Mouse (Mus musculus): ENCODE results near the gene Slc22a15.
A peak's percentile ranks its signal among the peaks of the same experiment; 100 is the strongest.

Slc22a15 gene

DNA sequence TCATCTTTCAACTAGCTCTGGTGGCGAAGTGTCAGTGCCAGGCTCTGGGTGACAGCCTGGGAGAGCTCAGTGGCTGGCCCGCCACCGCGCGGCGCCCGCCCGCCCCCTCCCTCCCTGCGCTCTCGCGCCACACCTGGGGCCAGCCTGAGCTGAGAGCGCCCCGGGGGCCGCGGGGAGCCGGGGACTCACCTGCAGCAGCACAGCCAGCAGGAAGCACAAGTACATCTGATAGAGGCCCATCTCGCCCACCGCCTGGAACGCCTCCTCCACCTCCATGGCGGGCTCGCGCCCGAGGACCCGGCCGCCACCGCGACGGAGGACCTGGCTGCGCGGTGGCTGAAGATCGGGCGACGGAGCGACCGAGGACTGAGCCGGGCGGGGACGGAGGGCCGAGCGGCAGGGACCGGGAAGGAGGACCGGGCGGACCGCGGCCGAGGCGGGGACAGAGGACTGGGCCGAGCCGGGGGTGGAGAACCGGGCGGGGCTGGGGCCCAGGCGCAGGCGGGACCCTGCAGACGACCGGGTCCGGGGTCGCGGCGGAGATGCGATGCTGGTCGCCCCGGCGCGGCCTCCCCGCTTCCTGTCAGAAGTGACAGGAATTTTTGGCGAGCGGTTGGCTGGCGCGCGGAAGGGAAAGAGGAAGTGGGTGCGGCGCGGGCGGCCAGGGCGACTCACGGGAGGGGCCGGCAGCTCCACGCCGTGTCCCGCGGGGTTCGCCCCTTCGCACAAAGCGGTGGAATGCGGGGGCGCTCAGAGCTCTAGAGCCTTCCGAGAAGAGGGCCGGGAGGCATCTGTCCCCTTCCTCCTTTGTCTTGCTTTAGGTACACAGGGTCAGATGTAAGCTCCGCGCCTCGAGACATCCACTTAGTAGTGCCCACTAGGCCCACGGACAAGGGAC lies at the start of gene Slc22a15:
Gene Slc22a15 (minus strand): TSS at position 611 of the 898 bp plus-strand sequence.
- peak; percentile 85 for ATAC-seq (ENCODE audit: low TSS enrichment)

DNA sequence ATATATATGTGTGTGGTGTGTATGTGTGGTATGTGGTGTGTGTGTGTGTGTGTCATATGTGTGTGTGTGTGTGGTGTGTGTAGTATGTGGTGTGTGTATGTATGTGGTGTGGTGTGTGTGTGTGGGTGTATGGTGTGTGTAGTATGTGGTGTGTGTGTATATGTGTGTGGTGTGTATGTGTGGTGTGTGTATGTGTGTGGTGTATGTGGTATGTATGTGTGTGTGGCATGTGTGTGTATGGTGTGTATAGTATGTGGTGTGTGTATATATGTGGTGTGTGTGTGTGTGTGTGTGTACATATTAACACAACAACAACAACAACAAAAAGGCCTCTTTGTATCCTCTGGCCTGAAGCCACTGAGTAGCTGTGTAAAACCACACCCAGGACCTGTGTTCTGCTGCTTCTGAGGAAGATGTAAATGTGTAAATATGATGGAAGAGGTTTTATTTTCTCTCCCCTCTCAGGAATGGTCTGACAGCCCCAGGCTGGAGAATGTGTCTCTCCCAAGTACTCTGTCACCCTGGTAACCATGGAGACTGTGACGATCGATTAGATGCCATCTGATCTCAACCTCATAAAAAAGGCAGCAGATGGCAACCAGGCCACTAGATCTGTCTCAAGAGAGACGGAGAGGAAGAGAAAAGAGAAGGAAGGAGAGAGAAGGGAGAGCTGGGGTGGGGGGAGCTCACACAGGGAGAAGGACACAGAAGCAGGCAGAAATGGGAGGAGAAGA lies 42.7 kb upstream of the Slc22a15 start:
- no peak for ATAC-seq (ENCODE audit: low TSS enrichment)

DNA sequence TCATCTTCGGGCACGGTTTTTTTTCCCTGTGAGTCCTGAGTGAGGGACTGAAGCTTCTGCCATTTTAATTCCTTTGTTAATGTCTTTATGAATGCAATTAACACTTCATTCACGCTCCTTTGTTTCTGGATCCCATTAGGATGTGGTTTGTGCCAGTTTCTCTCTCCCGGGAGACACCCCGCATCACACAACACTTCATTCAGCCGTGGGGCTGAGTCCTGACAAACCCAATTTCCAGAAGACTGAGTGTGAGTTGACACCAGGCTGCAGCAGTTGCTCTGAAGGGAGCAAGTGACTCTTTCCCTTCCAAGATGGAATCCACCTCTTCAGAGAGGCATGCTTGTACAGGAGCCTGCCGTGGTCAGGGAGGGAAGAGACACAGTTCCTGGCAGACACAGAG lies 40.1 kb upstream of the Slc22a15 start:
- ATAC-seq (ENCODE audit: low TSS enrichment) = no peak

DNA sequence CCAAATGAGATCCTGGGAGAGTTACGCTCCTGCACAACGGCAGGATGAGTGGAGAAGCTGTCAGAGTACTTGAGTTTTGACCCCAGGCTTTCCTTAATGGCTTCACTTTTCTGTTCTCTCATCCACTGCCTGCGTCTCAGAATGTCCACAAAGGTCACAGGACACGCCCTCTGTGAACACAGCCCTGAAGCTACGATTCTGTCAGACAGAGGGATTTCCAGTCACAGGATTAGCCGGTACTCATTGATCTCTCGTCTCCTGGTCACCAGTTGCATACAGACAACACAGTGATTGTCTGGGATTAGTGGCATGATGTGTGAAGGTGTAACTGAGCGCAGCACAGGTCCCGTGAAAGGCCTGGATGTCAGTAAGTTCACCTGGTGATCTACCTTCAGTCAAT lies 39.2 kb upstream of the Slc22a15 start:
- ATAC-seq (ENCODE audit: low TSS enrichment) = no peak

DNA sequence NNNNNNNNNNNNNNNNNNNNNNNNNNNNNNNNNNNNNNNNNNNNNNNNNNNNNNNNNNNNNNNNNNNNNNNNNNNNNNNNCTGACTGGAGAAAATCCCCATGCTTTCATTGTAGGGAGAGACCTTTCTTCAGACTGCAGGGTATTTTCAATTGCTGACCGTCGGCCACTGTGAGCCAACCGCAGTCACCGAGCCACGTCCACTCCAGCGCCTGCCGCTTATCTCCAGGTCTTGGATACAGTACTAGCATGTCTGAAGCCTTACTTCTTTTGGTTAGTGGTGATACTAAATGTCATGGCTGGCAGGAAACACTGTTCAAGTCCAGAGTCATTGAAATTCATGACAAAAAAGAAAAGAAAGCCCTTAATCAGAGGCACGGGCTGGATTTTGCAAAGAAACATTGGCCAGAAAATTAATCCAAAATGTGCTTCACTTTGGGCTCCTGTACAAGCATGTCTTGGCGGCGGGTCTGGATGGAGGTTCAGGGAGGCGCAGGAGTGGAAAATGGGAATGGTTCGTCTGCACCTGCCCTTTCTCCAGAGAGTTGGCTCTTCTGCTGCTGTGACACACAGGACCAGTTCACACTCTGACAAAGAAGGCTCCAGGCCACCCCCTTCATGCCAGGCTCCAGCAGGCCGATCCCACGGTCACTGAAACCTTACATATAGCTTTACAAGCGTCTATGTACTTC lies 37.0 kb upstream of the Slc22a15 start:
- ATAC-seq (ENCODE audit: low TSS enrichment) = no peak

DNA sequence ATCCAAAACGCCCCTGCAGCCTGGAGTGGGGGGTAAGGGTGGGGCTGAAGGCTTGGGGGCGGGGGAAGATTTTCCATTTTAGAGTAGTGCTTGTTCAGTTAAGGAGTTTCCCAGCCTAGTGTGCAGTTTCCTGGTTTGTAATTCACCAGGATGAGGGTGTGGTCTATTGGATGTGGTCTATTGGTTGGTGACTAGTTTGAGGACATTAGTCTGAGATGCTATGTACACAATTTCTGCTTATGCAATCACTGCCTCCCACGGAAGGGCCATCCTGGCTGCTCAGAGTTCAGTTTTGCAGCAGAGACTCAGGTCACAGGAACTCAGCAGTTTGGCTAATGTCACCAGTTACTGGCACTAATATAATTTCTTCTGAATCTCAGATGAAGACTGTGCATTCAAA lies 33.8 kb upstream of the Slc22a15 start:
- ATAC-seq (ENCODE audit: low TSS enrichment) = no peak

DNA sequence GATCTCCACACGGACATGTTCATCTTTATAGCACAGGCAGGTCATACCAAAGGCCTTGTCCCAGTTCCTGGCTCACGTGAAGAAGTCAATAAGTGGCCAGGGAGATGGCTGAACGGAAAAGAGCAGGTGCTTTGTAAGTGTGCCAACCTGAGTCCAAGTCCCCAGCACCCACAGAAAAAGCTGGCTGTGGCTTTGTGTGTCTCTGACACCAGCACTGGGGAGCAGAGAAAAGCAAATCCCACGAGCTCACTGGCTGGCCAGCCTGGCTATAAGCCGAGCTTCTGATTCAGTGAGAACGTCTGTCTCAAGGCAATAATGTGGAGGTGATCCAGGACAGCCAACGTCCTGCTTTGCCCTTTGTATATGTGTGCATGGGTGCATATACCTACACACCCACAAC lies 29.3 kb upstream of the Slc22a15 start:
- ATAC-seq (ENCODE audit: low TSS enrichment) = no peak

DNA sequence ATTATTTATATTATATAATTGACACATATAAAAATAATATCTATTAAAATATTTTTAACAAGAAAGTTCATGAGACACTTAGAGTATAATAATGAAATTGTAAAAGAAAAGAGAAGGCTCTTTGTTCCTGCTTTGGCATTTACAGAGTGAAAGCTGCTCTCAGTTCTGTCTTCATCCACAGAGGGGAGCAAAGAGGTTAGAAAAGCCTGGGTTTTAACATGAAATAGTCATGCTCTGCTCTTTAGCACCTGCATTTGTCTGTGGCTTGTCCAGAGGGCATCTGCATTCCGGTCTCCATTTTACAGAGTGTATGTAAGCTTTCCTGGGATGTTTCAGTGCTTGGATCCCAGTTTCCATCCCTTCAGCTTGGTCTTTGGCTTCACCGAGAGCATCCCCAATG lies 28.3 kb upstream of the Slc22a15 start:
- no peak for ATAC-seq (ENCODE audit: low TSS enrichment)

DNA sequence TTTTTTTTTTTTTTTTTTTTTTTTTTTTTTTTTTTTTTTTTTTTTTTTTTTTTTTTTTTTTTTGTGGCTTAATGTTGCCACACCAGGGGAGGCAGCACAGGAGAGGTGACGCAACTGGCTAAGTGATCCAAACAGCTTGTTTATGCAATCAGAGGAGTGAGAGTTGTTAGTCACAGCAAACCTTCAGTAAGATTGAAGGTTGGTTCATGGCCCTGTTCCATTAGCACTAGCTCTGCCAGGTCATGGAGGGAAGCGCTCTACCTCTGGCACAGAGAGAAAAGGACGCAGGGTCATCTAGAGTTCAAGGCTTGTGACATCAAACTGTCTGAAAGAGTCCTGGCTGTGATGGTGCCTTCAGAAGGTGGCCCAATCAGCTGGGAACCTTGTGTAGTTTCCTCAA lies 24.3 kb upstream of the Slc22a15 start:
- ATAC-seq (ENCODE audit: low TSS enrichment) = no peak

DNA sequence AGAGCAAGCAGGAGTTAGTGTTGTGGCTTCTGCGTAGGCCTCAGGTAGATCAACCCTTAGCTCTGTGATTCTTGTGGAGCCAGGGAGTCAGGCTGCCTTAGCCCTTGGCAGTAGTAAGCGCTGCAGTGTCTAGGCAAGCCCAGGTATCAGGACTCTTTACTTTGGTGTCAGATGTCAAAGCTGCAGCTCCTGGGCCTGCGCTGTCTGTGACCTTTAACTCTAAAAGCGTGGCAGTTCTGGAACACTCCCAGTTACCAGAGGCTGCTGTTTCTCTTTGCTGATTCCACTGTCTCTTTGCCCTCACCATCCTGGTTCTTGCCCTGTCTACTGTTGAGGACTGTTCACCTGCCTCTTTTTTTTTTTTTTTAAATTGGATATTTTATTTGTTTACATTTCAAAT lies 23.0 kb upstream of the Slc22a15 start:
- no peak for ATAC-seq (ENCODE audit: low TSS enrichment)

DNA sequence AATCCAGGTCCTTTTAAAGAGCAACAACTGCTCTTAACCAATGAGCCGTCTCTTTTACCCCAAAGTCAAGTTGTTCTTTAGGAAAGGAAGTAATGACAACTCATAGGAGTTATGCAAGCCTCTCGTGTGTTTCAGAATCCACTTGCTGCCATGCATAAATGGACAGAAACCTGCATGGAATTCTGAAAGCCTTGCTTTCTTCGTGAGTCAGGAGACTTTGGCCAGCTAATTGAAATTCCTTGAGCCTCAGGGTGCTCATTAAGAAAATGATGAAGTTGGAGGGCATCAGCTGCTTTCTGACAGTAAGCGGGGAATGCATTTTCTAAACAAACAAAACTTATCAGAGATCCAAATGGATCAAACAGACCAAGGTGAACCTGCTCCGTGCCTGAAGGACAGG lies 21.0 kb upstream of the Slc22a15 start:
- no peak for ATAC-seq (ENCODE audit: low TSS enrichment)

DNA sequence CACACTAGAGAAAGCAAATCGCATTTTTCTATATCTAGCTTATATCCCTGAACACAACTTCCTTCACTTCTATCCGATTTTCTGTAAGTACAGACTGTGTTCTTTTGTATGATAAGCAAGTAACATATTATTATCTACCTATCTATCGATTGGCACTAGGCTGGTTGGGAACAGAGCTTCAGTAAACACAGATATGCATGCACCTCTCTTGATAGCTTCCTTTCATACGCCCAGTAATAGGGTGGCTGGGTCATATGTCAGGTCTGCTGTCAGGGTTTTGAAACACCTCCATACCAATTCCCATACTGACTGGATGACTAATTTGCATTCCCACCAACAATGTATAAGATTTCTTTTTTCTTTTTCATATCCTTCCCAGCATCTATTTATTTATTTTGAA lies 16.2 kb upstream of the Slc22a15 start:
- no peak for ATAC-seq (ENCODE audit: low TSS enrichment)

DNA sequence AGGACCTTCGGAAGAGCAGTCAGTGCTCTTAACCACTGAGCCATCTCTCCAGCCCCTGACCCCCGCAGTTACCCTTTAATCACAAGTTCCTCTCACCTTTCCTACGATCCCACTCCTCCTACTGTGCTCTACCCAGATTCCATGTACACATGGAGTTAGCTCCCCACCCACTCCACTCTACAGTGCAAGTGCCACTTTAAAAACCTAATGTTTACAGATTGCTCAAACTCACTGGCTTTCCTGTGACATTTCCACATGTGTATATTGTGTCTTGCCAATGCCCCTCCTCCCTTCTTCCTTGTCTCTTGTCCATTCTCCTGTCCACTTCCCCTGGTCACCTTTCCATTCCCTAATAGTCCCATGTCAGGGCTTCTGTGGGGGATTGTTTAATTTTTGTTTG lies 15.6 kb upstream of the Slc22a15 start:
- ATAC-seq (ENCODE audit: low TSS enrichment) = no peak

DNA sequence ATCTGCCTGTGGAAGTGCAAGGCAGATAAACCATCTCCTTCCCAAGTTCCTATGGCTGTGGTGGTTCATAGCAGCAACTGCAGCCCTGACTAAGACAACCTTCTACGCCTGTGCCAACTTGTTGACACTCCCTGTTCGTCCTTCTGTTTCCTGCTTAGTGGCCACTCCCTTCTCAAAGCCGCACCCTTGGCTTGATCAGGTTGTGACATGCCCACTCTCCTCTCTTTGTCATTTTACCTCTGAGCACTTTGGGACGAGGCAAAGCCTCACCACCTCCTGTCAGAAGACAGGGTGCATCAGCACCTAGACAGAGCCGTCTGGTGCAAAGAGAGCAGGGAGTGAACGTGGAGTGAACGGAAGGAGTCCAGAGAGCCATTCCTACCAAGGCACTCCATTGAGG lies 14.9 kb upstream of the Slc22a15 start:
- ATAC-seq (ENCODE audit: low TSS enrichment) = no peak

DNA sequence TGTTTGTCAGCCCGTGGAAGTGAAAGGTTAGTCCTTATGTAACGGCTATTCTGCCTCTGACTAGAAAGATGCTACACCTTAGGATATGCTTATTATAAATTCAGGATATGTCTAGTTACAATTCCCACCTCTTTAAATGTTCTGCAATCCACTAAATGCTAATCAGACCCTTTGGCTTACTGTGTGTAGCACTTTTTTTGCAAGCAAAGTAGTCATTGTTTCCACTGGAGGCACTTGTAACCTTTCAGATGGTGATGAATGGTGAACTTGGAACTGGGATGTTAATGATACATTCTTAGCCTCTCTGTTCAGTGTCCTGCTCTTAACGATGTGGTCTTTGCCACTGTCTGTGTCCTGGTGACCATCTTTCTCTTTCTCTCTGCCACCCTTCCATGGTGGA lies 12.1 kb upstream of the Slc22a15 start:
- ATAC-seq (ENCODE audit: low TSS enrichment) = no peak

DNA sequence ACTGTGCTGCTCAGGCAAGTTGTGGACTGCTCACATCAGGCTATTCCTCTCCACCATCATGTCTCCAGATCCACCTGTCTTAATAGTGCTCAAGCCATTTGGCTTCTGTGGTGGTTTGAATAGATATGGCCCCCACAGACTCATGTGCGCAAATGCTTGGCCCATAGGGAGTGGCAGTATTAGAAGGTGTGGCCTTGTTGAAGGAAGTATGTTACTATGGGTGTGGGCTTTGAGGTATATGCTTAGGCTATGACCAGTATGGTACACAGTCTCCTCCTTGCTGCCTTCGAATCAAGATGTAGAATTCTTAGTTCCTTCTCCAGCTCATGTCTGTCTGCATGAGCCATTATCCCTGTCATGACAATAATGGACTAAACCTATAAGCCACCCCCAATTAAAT lies 9.6 kb upstream of the Slc22a15 start:
- ATAC-seq (ENCODE audit: low TSS enrichment) = no peak

DNA sequence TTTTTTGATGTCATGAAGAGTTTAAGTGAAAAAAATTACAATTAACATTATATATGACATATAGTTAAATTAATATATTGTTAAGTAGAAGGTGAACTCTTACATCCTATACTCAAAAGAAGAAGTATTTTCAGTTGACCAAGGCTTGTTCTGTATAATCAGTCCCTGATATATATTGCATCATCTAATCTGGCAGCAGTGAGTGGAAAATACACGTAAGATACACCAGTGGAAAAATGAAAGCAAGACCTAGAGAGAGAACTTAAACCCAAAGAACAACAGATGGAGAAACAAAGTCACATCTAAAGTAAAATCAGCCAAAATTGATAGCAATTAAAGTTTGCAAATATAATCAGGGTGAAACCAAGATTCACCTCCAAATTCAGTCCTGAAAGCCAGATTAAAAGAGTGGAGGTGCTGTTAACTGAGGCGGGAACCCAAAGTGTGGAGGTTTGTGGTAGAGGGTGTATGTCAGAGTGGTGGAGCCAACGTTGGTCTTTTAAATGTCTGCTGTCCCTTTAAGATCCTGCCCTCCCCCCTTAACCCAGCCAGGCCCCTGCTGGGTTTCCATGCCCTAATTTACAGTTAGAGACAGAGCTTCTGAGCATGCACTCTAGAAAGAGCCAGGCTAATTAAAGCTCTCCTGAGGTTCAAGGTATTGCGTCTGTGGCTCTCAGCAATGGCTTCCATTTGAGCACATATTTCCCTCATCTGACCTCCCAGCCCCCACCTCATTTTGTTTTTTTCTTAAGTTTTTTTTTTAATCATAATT lies 5.0 kb upstream of the Slc22a15 start:
- ATAC-seq (ENCODE audit: low TSS enrichment) = no peak

DNA sequence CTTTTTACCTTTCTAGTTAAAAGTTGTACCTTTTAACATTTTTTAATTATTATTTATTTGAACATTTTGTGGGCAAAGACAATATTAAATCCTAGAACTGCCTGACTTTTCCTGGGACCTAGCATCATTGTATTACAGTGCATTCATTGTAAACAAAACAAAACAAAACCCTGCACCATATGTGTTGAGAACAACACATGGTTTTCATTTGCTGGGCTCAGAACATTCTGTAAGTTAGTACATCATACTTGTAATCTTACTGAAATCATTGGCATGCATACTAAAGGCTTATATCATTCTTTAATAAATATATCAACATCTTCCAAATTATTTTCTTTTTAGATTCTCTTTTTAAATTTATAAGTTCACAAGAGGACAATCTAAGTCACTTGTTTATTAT lies 2.4 kb upstream of the Slc22a15 start:
- ATAC-seq (ENCODE audit: low TSS enrichment) = no peak

DNA sequence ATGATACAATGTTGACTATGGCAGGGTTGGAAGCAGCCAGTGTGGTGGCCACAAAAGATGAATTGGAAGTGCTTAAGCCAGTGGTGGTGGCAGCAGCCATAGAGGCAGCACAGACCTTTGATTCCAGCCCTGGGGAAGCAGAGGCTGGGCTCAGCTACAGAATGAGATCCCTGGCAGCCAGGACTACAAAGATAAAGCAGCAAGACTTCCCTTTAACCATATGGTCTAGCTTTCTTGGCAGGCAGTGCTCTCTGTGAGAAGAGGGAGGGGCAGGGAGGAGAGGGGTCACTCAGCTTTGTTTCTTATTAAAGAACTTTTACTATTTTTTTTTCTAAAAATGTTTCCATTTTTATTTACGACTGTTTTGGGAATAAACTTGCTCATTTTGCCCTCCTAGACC lies 1.4 kb upstream of the Slc22a15 start:
- ATAC-seq (ENCODE audit: low TSS enrichment) = no peak

DNA sequence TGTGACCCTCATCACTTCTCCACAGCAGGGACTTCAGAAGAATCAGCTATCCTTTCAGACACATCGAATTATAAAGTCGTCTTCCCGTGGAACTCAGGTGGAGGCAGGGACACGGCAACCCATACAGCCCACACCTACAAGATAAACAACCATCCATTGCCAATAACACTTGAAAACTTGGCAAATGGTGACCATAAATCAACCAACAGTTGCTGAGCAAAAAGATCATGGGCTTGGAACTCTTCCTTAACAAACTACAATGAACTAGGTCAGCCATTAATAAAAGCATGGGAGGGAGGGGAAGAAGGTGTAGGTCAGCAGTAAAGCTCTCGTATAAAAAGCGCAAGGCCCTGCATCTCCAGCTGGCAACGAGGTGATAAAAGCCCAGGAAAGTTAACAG lies 1.9 kb downstream of the Slc22a15 start:
- no peak for ATAC-seq (ENCODE audit: low TSS enrichment)

DNA sequence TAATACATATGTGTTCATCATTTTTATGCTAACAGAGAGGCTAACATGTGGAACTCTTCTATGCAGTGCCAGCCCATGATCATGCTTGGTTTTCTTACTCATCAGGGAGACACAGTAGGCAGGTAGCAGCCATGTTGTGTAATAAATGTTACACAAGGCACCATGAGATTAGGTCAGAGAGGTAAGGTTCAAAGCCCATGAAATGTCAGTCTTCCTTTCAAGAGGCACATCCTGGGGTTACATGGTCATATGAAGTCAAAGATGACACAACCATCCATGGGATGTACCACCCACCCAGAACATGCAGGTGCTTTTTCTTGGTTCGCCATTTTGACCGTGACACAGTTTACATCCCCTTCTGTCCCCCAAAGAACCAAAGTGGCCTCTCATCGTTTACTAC lies 5.7 kb downstream of the Slc22a15 start:
- no peak for ATAC-seq (ENCODE audit: low TSS enrichment)

DNA sequence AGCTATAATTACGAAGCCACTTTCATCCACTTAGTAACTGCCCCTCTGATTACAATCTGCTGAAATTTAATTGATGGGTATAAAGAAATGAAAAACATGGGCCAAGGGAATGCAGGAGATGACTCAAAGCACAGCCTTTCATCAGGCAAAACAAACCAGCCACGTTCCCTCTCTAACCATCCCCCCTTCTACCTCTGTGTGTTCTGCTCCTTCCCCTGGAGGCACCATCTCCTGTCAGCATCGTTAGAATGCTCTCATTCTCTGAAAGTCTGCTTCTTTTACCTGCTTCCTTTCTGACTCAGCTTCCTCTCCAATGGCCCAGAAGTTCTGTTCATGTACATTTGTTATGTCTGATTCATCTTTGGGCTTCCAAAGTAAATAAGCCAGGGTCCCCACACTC lies 6.6 kb downstream of the Slc22a15 start:
- ATAC-seq (ENCODE audit: low TSS enrichment) = no peak; the same call in 1 of the 2 replicates
